Mouse (Mus musculus) embryonic facial prominence, embryonic 10.5 days (tissue): ENCODE results near the gene Tnrc18. TPM values are rescaled to one million over a fixed set of nuclear protein-coding genes. Genes with fewer than 3 reads are reported as not detected.

Experiments used
- DNase-seq: peaks from one replicate; pipeline ENCODE4 v3.0.0-alpha.2; 2017; ENCODE audit warnings: low spot score
- H3K27ac ChIP-seq: fragments of 300-500 bp; sonication (generic); replicated peaks from 2 replicates; pipeline ENCODE4 v1.5.1; 2016; ENCODE audit warnings: mild to moderate bottlenecking
- H3K27me3 ChIP-seq: fragments of 300-500 bp; sonication (generic); replicated peaks from 2 replicates; pipeline ENCODE4 v1.6.1; 2016; ENCODE audit warnings: low read depth, mild to moderate bottlenecking; ENCODE audit not compliant: poor library complexity, severe bottlenecking
- H3K36me3 ChIP-seq: fragments of 300-500 bp; sonication (generic); replicated peaks from 2 replicates; pipeline ENCODE4 v1.6.1; 2016; ENCODE audit warnings: mild to moderate bottlenecking, moderate library complexity
- H3K4me1 ChIP-seq: fragments of 300-500 bp; sonication (generic); 2 replicates; pipeline ENCODE4 v1.6.1; 2016
- H3K4me3 ChIP-seq: fragments of 300-500 bp; sonication (generic); 2 replicates; pipeline ENCODE4 v1.5.1; 2016; ENCODE audit warnings: mild to moderate bottlenecking, moderate library complexity
- H3K9me3 ChIP-seq: fragments of 300-500 bp; sonication (generic); 2 replicates; pipeline ENCODE4 v1.6.1; 2016; ENCODE audit warnings: mild to moderate bottlenecking
- WGBS: fragments of 180-500 bp; shearing (Covaris S2); methylation state at CpG from one replicate; pipeline ENCODE4 v1.1.7; 2016; 5-methylcytosine and 5-hydroxymethylcytosine counted together
- polyA plus RNA-seq: library from polyadenylated mRNA; unstranded; fragments of >200 nt; fragmentation: Nextera tagmentation; extraction: Ambion mirVana; gene quantifications from 2 replicates; pipeline ENCODE4 v1.2.1, GENCODE M21; 2016

Tnrc18 gene
- polyA plus RNA-seq, 1 experiment from 2014 or later = 26.5 TPM

GRCm38 (mm10) chr5:142778135-142778534 is 39.3 kb downstream of the Tnrc18 start:
- Histone ChIP-seq H3K4me3 (no peak overlapping the region), H3K36me3 (peaks cover 91% of the 10 kb centered on the region), H3K27me3 (no peaks in the 10 kb centered on the region), H3K4me1 (peaks cover 25% of the 10 kb centered on the region), H3K27ac (no peak overlapping the region), H3K9me3 (no peaks in the 10 kb centered on the region)
- 74% methylated on average over 8 of the region's 8 CpGs for WGBS
- DNase-seq = no peak

GRCm38 (mm10) chr5:142776080-142776479 is 41.4 kb downstream of the Tnrc18 start:
- DNase-seq = no peak
- H3K27ac ChIP-seq = no peak overlapping the region
- no peak overlapping the region for H3K4me3 ChIP-seq
- H3K4me1 ChIP-seq = peaks cover 20% of the 10 kb centered on the region
- no peaks in the 10 kb centered on the region for H3K27me3 ChIP-seq
- H3K36me3 ChIP-seq = peaks cover 93% of the 10 kb centered on the region
- 93% methylated on average over 13 of the region's 13 CpGs for WGBS
- H3K9me3 ChIP-seq = no peaks in the 10 kb centered on the region

- peaks cover 96% of the 10 kb centered on the region for H3K36me3 ChIP-seq
- DNase-seq = no peak
- H3K4me1 ChIP-seq = peaks cover 20% of the 10 kb centered on the region
- H3K9me3 ChIP-seq = no peaks in the 10 kb centered on the region
- H3K27ac ChIP-seq = no peak overlapping the region
- 90% methylated on average over 5 of the region's 5 CpGs for whole genome bisulfite sequencing
- H3K4me3 ChIP-seq = no peak overlapping the region
- H3K27me3 ChIP-seq = no peaks in the 10 kb centered on the region
Measured at GRCm38 (mm10) chr5:142774771-142775170, 42.7 kb downstream of the Tnrc18 start.

GRCm38 (mm10) chr5:142771964-142772363 is 45.5 kb downstream of the Tnrc18 start:
- Histone ChIP-seq H3K27ac (no peak overlapping the region), H3K36me3 (peaks cover 97% of the 10 kb centered on the region), H3K4me3 (no peak overlapping the region), H3K4me1 (peaks cover 28% of the 10 kb centered on the region), H3K9me3 (no peaks in the 10 kb centered on the region), H3K27me3 (no peaks in the 10 kb centered on the region)
- no peak for DNase-seq
- WGBS = 93% methylated on average over 15 of the region's 15 CpGs

GRCm38 (mm10) chr5:142771034-142771433 is 46.4 kb downstream of the Tnrc18 start:
- peaks cover 97% of the 10 kb centered on the region for H3K36me3 ChIP-seq
- H3K27ac ChIP-seq = no peak overlapping the region
- H3K4me3 ChIP-seq = no peak overlapping the region
- no peaks in the 10 kb centered on the region for H3K9me3 ChIP-seq
- DNase-seq = no peak
- H3K4me1 ChIP-seq = peaks cover 28% of the 10 kb centered on the region
- H3K27me3 ChIP-seq = no peaks in the 10 kb centered on the region
- WGBS = 89% methylated on average over 4 of the region's 4 CpGs

- H3K27me3 ChIP-seq = no peaks in the 10 kb centered on the region
- DNase-seq = no peak
- no peak overlapping the region; the same call in 1 of the 2 replicates for H3K27ac ChIP-seq
- H3K4me1 ChIP-seq = peaks cover 28% of the 10 kb centered on the region
- no peaks in the 10 kb centered on the region for H3K9me3 ChIP-seq
- H3K36me3 ChIP-seq = peaks cover 97% of the 10 kb centered on the region
- 69% methylated on average over 5 of the region's 5 CpGs for WGBS
- H3K4me3 ChIP-seq = no peak overlapping the region
Measured at GRCm38 (mm10) chr5:142769641-142770040, 47.8 kb downstream of the Tnrc18 start.

- WGBS = 52% methylated on average over 10 of the region's 10 CpGs
- H3K27ac ChIP-seq = peak overlapping the region; percentile 46
Measured at GRCm38 (mm10) chr5:142768352-142769267, 48.9 kb downstream of the Tnrc18 start.

GRCm38 (mm10) chr5:142767937-142768336 is 49.5 kb downstream of the Tnrc18 start:
- peak; percentile 63 for DNase-seq
- Histone ChIP-seq H3K4me1 (peaks cover 30% of the 10 kb centered on the region), H3K4me3 (no peak overlapping the region), H3K9me3 (no peaks in the 10 kb centered on the region), H3K27ac (no peak overlapping the region), H3K36me3 (peaks cover 97% of the 10 kb centered on the region), H3K27me3 (no peaks in the 10 kb centered on the region)
- 25% methylated on average over 7 of the region's 7 CpGs for WGBS

More at GRCm38 (mm10) chr5:142768352-142769267, 48.9 kb downstream of the Tnrc18 start:
- Histone ChIP-seq H3K9me3 (no peaks in the 10 kb centered on the region), H3K4me1 (peaks cover 30% of the 10 kb centered on the region), H3K36me3 (peaks cover 97% of the 10 kb centered on the region), H3K4me3 (no peak overlapping the region), H3K27me3 (no peaks in the 10 kb centered on the region)
- DNase-seq = peak; percentile 46

GRCm38 (mm10) chr5:142766708-142767107 is 50.8 kb downstream of the Tnrc18 start:
- Histone ChIP-seq H3K27ac (no peak overlapping the region), H3K27me3 (no peaks in the 10 kb centered on the region), H3K9me3 (no peaks in the 10 kb centered on the region), H3K4me3 (no peak overlapping the region), H3K36me3 (peaks cover 97% of the 10 kb centered on the region), H3K4me1 (peaks cover 30% of the 10 kb centered on the region)
- WGBS = 91% methylated on average over 3 of the region's 3 CpGs
- DNase-seq = no peak

GRCm38 (mm10) chr5:142764889-142765288 is 52.6 kb downstream of the Tnrc18 start:
- no peak overlapping the region for H3K4me3 ChIP-seq
- H3K27ac ChIP-seq = no peak overlapping the region
- 84% methylated on average over 15 of the region's 15 CpGs for WGBS
- H3K4me1 ChIP-seq = peaks cover 19% of the 10 kb centered on the region
- no peak for DNase-seq
- peaks cover 97% of the 10 kb centered on the region for H3K36me3 ChIP-seq
- no peaks in the 10 kb centered on the region for H3K27me3 ChIP-seq
- H3K9me3 ChIP-seq = no peaks in the 10 kb centered on the region

- peaks cover 97% of the 10 kb centered on the region for H3K36me3 ChIP-seq
- peaks cover 13% of the 10 kb centered on the region for H3K4me1 ChIP-seq
- H3K4me3 ChIP-seq = no peak overlapping the region
- DNase-seq = no peak
- 53% methylated on average over 11 of the region's 11 CpGs for WGBS
- no peaks in the 10 kb centered on the region for H3K27me3 ChIP-seq
- 0 out of 2 replicates have a peak overlapping the region, but pooled peaks have one; percentile 20 for H3K27ac ChIP-seq
- no peaks in the 10 kb centered on the region for H3K9me3 ChIP-seq
Measured at GRCm38 (mm10) chr5:142764306-142764705, 53.2 kb downstream of the Tnrc18 start.

- Histone ChIP-seq H3K36me3 (peaks cover 100% of the 10 kb centered on the region), H3K27me3 (no peaks in the 10 kb centered on the region), H3K4me1 (0 out of 2 replicates have a peak, but pooled peaks cover 2% of the 10 kb centered on the region), H3K27ac (no peak overlapping the region), H3K4me3 (no peak overlapping the region), H3K9me3 (no peaks in the 10 kb centered on the region)
- WGBS = 91% methylated on average over 21 of the region's 21 CpGs
- DNase-seq = no peak
Measured at GRCm38 (mm10) chr5:142762082-142762807, 55.2 kb downstream of the Tnrc18 start.
